Mouse (Mus musculus): ENCODE data around the gene Plppr1. TPM values are rescaled to one million over a fixed set of nuclear protein-coding genes. Genes with fewer than 3 reads are reported as not detected.

Gene Plppr1
- polyA plus RNA-seq (2012; ENCODE audit: insufficient read depth, insufficient read length, missing spikeins): not detected in 2 replicates

DNA sequence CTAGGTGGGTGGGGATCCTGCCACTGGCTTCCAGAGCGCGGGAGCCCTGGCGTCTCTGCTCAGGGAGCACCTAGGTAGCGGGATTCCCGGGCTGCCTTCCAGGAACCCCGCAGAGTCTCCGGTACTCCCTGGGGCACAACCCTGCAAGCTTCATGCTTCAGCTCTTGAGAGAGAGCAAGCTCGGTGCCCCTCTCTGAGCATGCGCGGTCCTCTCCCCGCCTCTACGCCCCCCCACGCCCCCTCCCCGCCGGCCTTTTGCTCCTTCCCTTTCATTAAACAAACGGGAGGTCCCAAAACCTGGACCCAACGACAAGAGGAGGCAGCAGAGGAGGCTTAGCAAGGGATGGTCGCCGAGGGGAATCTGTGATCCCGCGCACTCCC is at the start of gene Plppr1:
TSS of gene Plppr1 (plus strand) at position 253 of the 381 bp plus-strand sequence.
- Histone ChIP-seq H3K27ac (replicated peaks; ENCODE audit: low read depth, low read length) (no peak within 1 kb of the TSS), H3K4me1 (ENCODE audit: control insufficient read depth, insufficient read depth, insufficient read length, low read length) (no peaks in the 10 kb centered on the region), H3K4me3 (ENCODE audit: insufficient read depth, low read depth, low read length) (peak within 1 kb of the TSS; percentile 11; the same call in 1 of the 2 replicates)

- H3K27ac ChIP-seq (replicated peaks; ENCODE audit: low read depth, low read length): no peak overlapping the region
- H3K4me3 ChIP-seq (ENCODE audit: insufficient read depth, low read depth, low read length): no peak overlapping the region
- H3K4me1 ChIP-seq (ENCODE audit: control insufficient read depth, insufficient read depth, insufficient read length, low read length): no peaks in the 10 kb centered on the region
Observed at GRCm38 (mm10) chr4:49016701-49017100, 42.4 kb upstream of the Plppr1 start.

DNA sequence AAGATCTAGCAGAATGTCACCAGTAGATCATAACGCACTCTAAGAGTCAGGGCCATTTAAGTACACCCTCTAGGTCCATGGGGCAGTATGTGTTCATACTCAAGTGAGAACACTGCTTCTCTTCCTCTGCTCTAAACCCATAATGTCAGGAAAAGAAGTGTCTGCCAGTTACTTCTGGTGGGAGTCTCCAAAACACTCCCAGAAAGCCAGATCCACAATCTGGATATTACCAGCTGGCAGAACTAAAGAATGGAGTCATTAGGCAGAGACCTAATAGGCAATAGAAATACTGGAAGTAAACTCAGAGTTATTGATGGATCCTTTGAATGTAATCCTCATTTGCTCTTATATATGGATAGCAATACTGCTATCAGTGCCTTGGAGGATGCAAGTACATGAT is 35.9 kb upstream of the Plppr1 start:
- H3K4me1 ChIP-seq (ENCODE audit: control insufficient read depth, insufficient read depth, insufficient read length, low read length): no peaks in the 10 kb centered on the region
- H3K27ac ChIP-seq (replicated peaks; ENCODE audit: low read depth, low read length): no peak overlapping the region
- H3K4me3 ChIP-seq (ENCODE audit: insufficient read depth, low read depth, low read length): no peak overlapping the region

DNA sequence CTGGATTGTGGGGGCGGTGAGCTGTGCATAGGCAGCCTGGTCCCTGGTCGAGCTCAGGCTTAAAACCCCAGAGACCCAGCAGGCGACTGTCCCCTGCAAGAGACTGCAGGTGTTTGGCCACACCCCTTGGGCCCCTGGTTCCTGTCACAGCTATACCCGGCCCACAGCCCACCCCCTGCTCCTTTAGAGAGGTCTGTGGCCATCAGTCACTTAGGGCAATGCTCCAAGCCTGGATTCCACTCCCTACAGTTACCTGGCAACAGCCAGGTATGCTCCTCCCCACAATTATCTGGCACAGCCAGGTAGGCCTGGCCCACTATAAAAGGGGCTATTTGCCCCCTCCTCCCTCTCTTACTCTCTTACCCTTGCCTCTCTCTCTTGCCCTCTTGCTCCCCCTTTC is 20.8 kb upstream of the Plppr1 start:
- Histone ChIP-seq H3K4me3 (ENCODE audit: insufficient read depth, low read depth, low read length) (no peak overlapping the region), H3K27ac (replicated peaks; ENCODE audit: low read depth, low read length) (no peak overlapping the region), H3K4me1 (ENCODE audit: control insufficient read depth, insufficient read depth, insufficient read length, low read length) (no peaks in the 10 kb centered on the region)

- Histone ChIP-seq H3K4me1 (ENCODE audit: control insufficient read depth, insufficient read depth, insufficient read length, low read length) (no peaks in the 10 kb centered on the region), H3K27ac (replicated peaks; ENCODE audit: low read depth, low read length) (no peak overlapping the region), H3K4me3 (ENCODE audit: insufficient read depth, low read depth, low read length) (no peak overlapping the region)
Observed at GRCm38 (mm10) chr4:49039854-49040253, 19.2 kb upstream of the Plppr1 start.

GRCm38 (mm10) chr4:49041655-49042054 is 17.4 kb upstream of the Plppr1 start:
- H3K27ac ChIP-seq (replicated peaks; ENCODE audit: low read depth, low read length): no peak overlapping the region
- H3K4me3 ChIP-seq (ENCODE audit: insufficient read depth, low read depth, low read length): no peak overlapping the region
- no peaks in the 10 kb centered on the region for H3K4me1 ChIP-seq (ENCODE audit: control insufficient read depth, insufficient read depth, insufficient read length, low read length)

GRCm38 (mm10) chr4:49050628-49051027 is 8.4 kb upstream of the Plppr1 start:
- H3K4me1 ChIP-seq (ENCODE audit: control insufficient read depth, insufficient read depth, insufficient read length, low read length): no peaks in the 10 kb centered on the region
- no peak overlapping the region for H3K4me3 ChIP-seq (ENCODE audit: insufficient read depth, low read depth, low read length)
- H3K27ac ChIP-seq (replicated peaks; ENCODE audit: low read depth, low read length): no peak overlapping the region

DNA sequence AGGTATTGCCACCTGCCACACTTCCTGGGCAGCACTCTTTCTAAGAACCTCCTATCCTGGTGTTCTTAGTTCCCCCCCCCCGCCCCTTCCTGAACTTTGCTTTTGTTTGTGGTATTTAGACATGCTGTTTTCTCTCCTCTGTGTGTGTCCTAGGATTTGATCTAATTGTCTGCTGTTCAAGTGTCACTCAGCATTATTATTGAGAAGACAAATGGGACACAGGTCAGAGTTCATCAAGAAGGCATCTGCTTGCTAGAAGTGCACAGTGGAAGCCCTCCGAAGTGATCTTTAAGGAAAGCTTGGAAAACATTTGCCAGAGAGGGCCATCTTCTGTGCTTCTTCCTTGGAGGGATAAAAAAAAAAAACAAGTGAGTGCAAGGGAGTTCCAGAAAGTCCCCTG is 1.2 kb upstream of the Plppr1 start:
- Histone ChIP-seq H3K4me1 (ENCODE audit: control insufficient read depth, insufficient read depth, insufficient read length, low read length) (no peaks in the 10 kb centered on the region), H3K4me3 (ENCODE audit: insufficient read depth, low read depth, low read length) (no peak overlapping the region), H3K27ac (replicated peaks; ENCODE audit: low read depth, low read length) (no peak overlapping the region)

DNA sequence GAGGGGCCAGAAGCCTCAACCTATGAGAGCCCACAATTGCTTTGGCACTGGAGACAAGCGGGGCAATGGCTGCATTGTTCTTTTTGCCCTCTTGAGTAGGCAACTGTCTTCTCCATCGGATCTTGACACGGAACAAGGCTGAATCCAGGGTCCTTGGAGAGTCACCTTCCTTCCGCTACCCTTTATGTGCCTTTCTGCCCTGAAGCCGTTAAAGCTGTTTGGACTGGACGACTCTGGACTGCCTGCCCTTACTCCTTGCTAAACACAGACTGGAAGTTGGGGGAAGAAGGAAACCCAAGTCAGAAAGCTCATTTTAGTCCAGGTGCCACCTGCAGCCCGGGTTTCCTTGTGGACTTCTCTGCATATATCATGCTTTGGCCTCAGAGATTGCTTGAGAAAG is 516 bp upstream of the Plppr1 start:
- no peak overlapping the region for H3K4me3 ChIP-seq (ENCODE audit: insufficient read depth, low read depth, low read length)
- H3K4me1 ChIP-seq (ENCODE audit: control insufficient read depth, insufficient read depth, insufficient read length, low read length): no peaks in the 10 kb centered on the region
- H3K27ac ChIP-seq (replicated peaks; ENCODE audit: low read depth, low read length): no peak overlapping the region

- H3K27ac ChIP-seq (replicated peaks; ENCODE audit: low read depth, low read length): no peak overlapping the region
- no peaks in the 10 kb centered on the region for H3K4me1 ChIP-seq (ENCODE audit: control insufficient read depth, insufficient read depth, insufficient read length, low read length)
- peak overlapping the region; percentile 11; the same call in 1 of the 2 replicates for H3K4me3 ChIP-seq (ENCODE audit: insufficient read depth, low read depth, low read length)
Observed at GRCm38 (mm10) chr4:49059402-49060381, 619 bp downstream of the Plppr1 start.

GRCm38 (mm10) chr4:49069471-49069870 is 10.4 kb downstream of the Plppr1 start:
- H3K4me3 ChIP-seq (ENCODE audit: insufficient read depth, low read depth, low read length): no peak overlapping the region
- H3K27ac ChIP-seq (replicated peaks; ENCODE audit: low read depth, low read length): no peak overlapping the region
- no peaks in the 10 kb centered on the region for H3K4me1 ChIP-seq (ENCODE audit: control insufficient read depth, insufficient read depth, insufficient read length, low read length)

GRCm38 (mm10) chr4:49072886-49073285 is 13.8 kb downstream of the Plppr1 start:
- Histone ChIP-seq H3K4me3 (ENCODE audit: insufficient read depth, low read depth, low read length) (no peak overlapping the region), H3K27ac (replicated peaks; ENCODE audit: low read depth, low read length) (no peak overlapping the region), H3K4me1 (ENCODE audit: control insufficient read depth, insufficient read depth, insufficient read length, low read length) (no peaks in the 10 kb centered on the region)

GRCm38 (mm10) chr4:49075881-49076280 is 16.8 kb downstream of the Plppr1 start:
- Histone ChIP-seq H3K4me3 (ENCODE audit: insufficient read depth, low read depth, low read length) (no peak overlapping the region), H3K27ac (replicated peaks; ENCODE audit: low read depth, low read length) (no peak overlapping the region)

GRCm38 (mm10) chr4:49079399-49079798 is 20.3 kb downstream of the Plppr1 start:
- H3K4me1 ChIP-seq (ENCODE audit: control insufficient read depth, insufficient read depth, insufficient read length, low read length): no peaks in the 10 kb centered on the region
- no peak overlapping the region for H3K4me3 ChIP-seq (ENCODE audit: insufficient read depth, low read depth, low read length)
- H3K27ac ChIP-seq (replicated peaks; ENCODE audit: low read depth, low read length): no peak overlapping the region

More at GRCm38 (mm10) chr4:49075881-49076280, 16.8 kb downstream of the Plppr1 start:
- H3K4me1 ChIP-seq (ENCODE audit: control insufficient read depth, insufficient read depth, insufficient read length, low read length): no peaks in the 10 kb centered on the region

DNA sequence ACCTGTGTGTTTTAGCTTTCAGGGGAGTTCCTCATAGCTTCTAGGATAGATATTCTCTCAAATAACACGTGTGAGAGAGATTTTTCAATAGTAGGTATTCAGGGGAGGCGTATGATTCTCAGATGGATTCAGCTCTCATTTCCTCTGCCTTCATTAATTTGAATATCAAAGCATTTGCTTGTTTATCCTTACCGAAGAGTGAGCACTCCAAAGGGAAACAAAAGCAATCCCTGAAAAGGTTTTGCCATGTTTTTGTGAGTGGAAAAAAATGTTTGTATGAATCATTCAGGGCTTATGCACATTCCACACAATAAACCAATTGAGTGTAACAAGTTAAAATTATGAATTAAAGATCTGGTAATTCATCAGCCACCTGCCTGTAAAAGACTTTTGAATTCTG is 29.1 kb downstream of the Plppr1 start:
- Histone ChIP-seq H3K4me1 (ENCODE audit: control insufficient read depth, insufficient read depth, insufficient read length, low read length) (no peaks in the 10 kb centered on the region), H3K4me3 (ENCODE audit: insufficient read depth, low read depth, low read length) (no peak overlapping the region), H3K27ac (replicated peaks; ENCODE audit: low read depth, low read length) (no peak overlapping the region)

- no peaks in the 10 kb centered on the region for H3K4me1 ChIP-seq (ENCODE audit: control insufficient read depth, insufficient read depth, insufficient read length, low read length)
- no peak overlapping the region for H3K27ac ChIP-seq (replicated peaks; ENCODE audit: low read depth, low read length)
- H3K4me3 ChIP-seq (ENCODE audit: insufficient read depth, low read depth, low read length): no peak overlapping the region
Observed at GRCm38 (mm10) chr4:49090461-49090860, 31.4 kb downstream of the Plppr1 start.
